Mouse (Mus musculus) cortical plate, adult 2 months (tissue): ENCODE measurements around the gene Agap3.

Experiments used
- CTCF ChIP-seq: fragments of 200-500 bp; IDR thresholded peaks from 2 replicates; pipeline ENCODE4 v1.5.1; 2011; ENCODE audit warnings: mild to moderate bottlenecking, control low read depth, low read length; ENCODE audit not compliant: insufficient read depth; ENCODE audit errors: extremely low read depth
- POLR2A ChIP-seq: fragments of 200-500 bp; IDR thresholded peaks from 2 replicates; pipeline ENCODE4 v1.6.1; 2011; ENCODE audit warnings: mild to moderate bottlenecking, low read length, control low read depth; ENCODE audit not compliant: insufficient read depth; ENCODE audit errors: extremely low read depth

GRCm38 (mm10) chr5:24512271-24512670 is 60.3 kb downstream of the Agap3 start:
- TF ChIP-seq CTCF = no peak
- no peak for TF ChIP-seq POLR2A
